21 mouse cellular contexts compared by ENCODE assay signal in the genomic region with DNA sequence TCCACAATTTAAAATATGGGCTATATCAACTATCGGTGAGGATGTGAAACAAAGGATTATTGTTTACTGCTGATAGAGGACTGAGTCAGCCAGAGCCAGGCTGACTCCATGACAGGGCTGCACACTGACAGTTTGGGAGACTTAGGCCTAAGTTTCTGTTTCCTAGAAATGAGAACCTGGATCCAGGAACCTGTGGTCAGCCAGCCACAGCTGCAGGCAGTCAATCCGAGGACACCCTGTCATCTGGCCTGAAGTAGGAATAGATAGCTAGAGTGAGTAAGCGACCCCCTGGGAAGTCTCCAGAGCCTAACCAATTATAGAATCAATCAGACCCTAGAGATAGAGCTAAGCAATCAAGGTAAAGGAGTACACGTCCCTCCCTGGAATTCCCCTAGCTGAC. TPM values are rescaled to one million over a fixed set of nuclear protein-coding genes. Genes with fewer than 3 reads are reported as not detected.
"Had no signal": no experiment of that assay in that cellular context is flagged by ENCODE, and none has a peak within 500 bp of the region (broad histone marks: within the 10 kb centered on the region; RNA-seq: fewer than 3 reads in every experiment).

No protein-coding gene starts in this region.

- H3K9me3 ChIP-seq: liver, embryonic 15.5 days; lung, embryonic 15.5 days; midbrain, embryonic 12.5 days; neural tube, embryonic 12.5 days had no signal

- H3K27me3 ChIP-seq: liver, embryonic 15.5 days; lung, embryonic 15.5 days; midbrain, embryonic 12.5 days; neural tube, embryonic 12.5 days had no signal

- DNase-seq: liver, postnatal 0 days; lung, adult 2 months; lung, postnatal 14 days; lung, postnatal 36 days; midbrain, embryonic 14.5 days; right cerebral cortex, postnatal 25 days; right cerebral cortex, postnatal 4 days; spleen, adult 18-20 months; thymus, adult 18-20 months; thymus, postnatal 14 days; thymus, postnatal 36 days had no signal

- H3K36me3 ChIP-seq: liver, embryonic 15.5 days; lung, embryonic 15.5 days; midbrain, embryonic 12.5 days; neural tube, embryonic 12.5 days had no signal

- H3K27ac ChIP-seq: liver, embryonic 15.5 days; lung, embryonic 15.5 days; macrophage; midbrain, embryonic 12.5 days; neural tube, embryonic 12.5 days had no signal

- H3K9ac ChIP-seq: liver, embryonic 15.5 days; liver, postnatal 0 days; lung, embryonic 15.5 days; midbrain, embryonic 12.5 days; neural tube, embryonic 12.5 days had no signal

- ATAC-seq: liver, postnatal 0 days; lung, postnatal 0 days had no signal

- H3K4me1 ChIP-seq: liver, embryonic 15.5 days; lung, embryonic 15.5 days; midbrain, embryonic 12.5 days; neural tube, embryonic 12.5 days had no signal

- H3K4me2 ChIP-seq: liver, embryonic 15.5 days; lung, embryonic 15.5 days; midbrain, embryonic 12.5 days; neural tube, embryonic 12.5 days had no signal

- H3K4me3 ChIP-seq: liver, embryonic 15.5 days; lung, embryonic 15.5 days; megakaryocyte, embryonic 14.5 days; midbrain, embryonic 12.5 days; neural tube, embryonic 12.5 days had no signal

RNA-seq across cellular contexts. Expression of a gene that starts 33.9 kb away (rescaled TPM):
- polyA plus RNA-seq: liver, embryonic 15.5 days; liver, postnatal 0 days; lung, embryonic 15.5 days; macrophage; neural tube, embryonic 12.5 days; small intestine, adult 2 months; stomach, embryonic 14.5 days; stomach, embryonic 16.5 days had no signal

RNA-seq across cellular contexts. Expression of a gene that starts 41.0 kb away (rescaled TPM):
- polyA plus RNA-seq: liver, postnatal 0 days; macrophage; small intestine, adult 2 months had no signal
